Mouse (Mus musculus) cerebellum, adult 9-11 months (tissue): ENCODE measurements at regions not wholly inside any gene's neighbourhood (a gene's known extent, or its start where the extent isn't known, plus 50 kb on each side); places are given as distances from the start of the nearest gene placed in this dataset.
A peak's percentile ranks its signal among the peaks of the same experiment; 100 is the strongest.

ENCODE experiments used
- DNase-seq: peaks from one replicate; pipeline ENCODE4 v3.0.0; 2022

- DNase-seq: no peak
Observed at GRCm38 (mm10) chr3:139888537-139888936, 683.0 kb downstream of the Stpg2 start.

DNA sequence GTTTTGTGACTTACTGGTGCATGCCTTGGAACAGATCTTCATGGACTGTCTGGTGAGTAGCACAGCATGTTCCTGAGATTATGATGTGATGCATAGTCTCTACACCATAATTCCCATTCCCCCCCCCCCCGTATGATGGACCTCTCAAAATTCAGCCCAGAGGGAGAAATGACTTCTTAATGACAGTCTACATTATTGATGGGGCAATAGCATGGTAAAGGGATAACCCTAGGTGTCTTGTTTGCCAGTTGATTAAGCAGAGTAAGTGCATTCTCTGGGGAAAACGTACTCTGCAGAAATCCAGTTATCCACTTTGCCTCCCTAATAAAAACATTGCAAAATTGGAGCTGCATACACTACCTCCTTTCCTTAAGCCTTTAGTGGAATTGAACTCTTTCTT lies 684.7 kb downstream of the Stpg2 start:
- DNase-seq: no peak

- no peak for DNase-seq
Observed at GRCm38 (mm10) chr3:139897894-139898293, 692.4 kb downstream of the Stpg2 start.

GRCm38 (mm10) chr3:139899213-139899612 lies 693.7 kb downstream of the Stpg2 start:
- DNase-seq: no peak

- no peak for DNase-seq
Observed at GRCm38 (mm10) chr3:139913639-139914330, 708.3 kb downstream of the Stpg2 start.

DNA sequence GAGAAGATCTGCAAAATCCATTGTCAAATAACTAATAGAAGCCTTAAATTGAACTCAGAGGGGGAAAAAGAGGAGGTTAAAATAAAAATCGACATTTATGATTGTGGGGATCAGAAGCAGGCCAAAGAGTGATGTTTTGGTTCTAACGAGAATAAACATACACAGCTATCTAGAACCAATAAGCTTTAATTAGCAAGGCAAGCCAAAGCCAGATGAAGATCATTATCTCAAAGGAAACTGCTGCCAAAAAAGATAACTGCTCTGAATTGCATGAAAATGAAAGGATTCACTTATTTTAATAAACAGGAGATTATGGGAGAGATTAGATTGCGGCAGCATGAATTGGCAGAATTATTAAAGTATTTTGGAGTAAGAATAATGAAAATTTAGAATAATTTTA lies 716.8 kb downstream of the Stpg2 start:
- no peak for DNase-seq

GRCm38 (mm10) chr3:139933039-139933438 lies 727.5 kb downstream of the Stpg2 start:
- DNase-seq: peak; percentile 45

- no peak for DNase-seq
Observed at GRCm38 (mm10) chr3:139946209-139946608, 740.7 kb downstream of the Stpg2 start.

DNA sequence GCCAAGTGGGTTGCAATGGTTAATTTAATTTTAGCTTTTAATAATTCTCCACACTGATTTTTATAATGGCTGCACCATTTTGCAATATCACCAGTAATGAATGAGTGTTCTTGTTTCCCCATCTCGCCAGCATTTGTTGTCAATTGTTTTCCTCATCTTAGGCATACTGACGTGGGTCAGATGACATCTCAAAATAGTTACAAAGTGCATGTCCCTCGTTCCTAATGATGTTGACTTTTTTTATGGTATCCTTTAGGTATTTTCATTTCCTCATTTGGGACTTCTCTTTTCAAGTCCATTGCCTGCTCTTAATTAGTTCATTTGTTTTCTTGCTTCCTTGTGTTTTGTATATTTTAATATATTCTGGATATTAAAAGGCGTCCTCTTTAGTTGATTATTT lies 741.8 kb downstream of the Stpg2 start:
- no peak for DNase-seq

- DNase-seq: peak; percentile 37
Observed at GRCm38 (mm10) chr3:139949096-139949495, 743.6 kb downstream of the Stpg2 start.

- peak; percentile 47 for DNase-seq
Observed at GRCm38 (mm10) chr3:139950016-139950705, 744.7 kb downstream of the Stpg2 start.

DNA sequence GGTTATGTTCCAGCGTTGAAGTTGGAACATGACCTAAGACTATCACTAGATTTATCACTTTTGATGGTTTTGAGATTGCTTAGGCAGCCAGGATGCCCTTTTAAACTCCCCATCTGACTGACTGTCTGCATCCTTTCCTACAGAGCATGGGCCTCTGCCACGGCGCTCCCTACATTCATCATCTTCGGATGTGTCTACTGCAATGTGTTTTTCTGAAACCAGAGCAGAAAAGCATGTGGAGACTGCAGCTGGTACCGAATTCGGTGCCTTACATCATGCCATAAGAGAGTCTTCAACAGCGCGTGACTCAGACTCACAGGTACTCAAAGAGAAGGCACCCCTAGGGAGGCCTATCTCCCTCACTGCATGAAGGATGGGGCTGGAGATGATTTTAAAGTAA lies 746.0 kb downstream of the Stpg2 start:
- DNase-seq: no peak

GRCm38 (mm10) chr3:139978172-139978571 lies 772.7 kb downstream of the Stpg2 start:
- DNase-seq: no peak

GRCm38 (mm10) chr3:139985830-139986481 lies 780.5 kb downstream of the Stpg2 start:
- DNase-seq: no peak

DNA sequence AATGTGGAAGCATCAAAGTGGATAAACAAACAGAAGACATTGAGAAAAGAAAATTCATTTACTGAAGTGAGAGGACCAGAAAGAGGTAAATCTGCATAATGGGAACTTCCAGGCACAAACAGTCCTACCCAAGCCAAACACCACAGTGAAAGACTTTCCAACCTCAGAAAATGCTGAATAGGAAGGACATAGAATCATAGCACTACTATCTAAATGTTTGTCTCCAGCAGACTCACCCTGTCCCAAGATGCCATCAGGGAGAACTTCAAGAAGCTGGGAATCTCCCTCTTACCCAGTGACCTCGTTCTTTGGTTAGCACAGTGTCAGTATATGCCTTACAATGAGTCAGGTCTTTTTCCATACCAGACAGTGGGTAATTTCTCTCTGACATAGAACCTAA lies 783.4 kb downstream of the Stpg2 start:
- no peak for DNase-seq

DNA sequence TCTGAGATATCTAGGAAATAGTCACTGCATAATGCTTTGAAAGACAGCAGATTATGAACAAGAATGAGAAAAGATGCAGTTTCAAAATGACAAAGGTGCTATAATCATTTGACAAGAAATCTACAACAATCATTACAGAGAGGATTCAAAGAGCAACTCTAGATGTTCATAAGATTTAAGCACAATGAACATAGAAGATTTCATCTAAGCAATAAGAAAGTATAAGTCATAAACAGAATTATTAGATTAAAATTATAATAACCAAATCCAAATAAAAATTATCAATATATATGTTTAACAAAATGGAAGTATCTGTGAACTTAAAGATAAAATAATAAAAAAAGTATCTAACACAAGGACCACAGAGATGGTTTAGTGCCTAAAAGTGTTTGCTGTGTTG lies 783.9 kb downstream of the Stpg2 start:
- DNase-seq: no peak

GRCm38 (mm10) chr3:140012522-140012921 lies 807.0 kb downstream of the Stpg2 start:
- no peak for DNase-seq

- DNase-seq: no peak
Observed at GRCm38 (mm10) chr3:140034101-140034500, 828.6 kb downstream of the Stpg2 start.

DNA sequence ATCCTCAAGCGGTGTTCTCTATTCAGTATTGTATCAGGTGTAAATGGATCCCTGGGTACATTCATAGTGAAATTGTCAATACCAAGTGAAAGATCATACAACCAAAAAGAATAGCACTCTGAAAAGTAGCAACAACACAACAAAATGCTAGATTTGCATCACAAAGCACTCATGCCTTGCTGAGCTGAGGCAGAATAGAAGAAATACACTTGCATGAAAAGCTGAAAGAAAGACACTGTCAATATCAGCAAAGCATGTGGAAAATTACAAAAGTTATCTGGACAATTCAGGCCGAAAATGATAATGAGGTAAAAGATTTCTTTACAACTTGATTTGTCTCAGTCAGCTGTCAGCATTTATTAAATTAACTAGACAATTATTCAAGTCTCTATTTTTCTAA lies 829.6 kb downstream of the Stpg2 start:
- no peak for DNase-seq

- DNase-seq: no peak
Observed at GRCm38 (mm10) chr3:140044898-140045297, 839.4 kb downstream of the Stpg2 start.

DNA sequence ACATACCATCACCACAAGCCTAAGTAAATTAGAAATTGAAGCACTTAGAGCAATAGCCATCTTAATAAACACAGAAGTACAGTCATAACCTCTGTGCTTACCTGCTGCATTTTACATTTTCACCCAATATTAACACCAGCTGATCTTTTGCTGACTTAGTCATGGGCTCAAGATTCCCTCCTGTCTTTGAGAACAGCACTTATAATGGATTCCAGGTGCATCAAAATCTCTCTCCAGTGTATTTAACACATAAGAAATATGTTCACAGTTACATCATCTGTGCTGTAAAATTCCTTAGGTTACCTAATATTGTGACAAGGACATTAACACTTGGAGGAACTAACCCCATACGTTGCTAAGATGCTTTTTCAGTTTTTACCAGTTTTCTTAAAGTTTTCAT lies 849.1 kb downstream of the Stpg2 start:
- DNase-seq: no peak

DNA sequence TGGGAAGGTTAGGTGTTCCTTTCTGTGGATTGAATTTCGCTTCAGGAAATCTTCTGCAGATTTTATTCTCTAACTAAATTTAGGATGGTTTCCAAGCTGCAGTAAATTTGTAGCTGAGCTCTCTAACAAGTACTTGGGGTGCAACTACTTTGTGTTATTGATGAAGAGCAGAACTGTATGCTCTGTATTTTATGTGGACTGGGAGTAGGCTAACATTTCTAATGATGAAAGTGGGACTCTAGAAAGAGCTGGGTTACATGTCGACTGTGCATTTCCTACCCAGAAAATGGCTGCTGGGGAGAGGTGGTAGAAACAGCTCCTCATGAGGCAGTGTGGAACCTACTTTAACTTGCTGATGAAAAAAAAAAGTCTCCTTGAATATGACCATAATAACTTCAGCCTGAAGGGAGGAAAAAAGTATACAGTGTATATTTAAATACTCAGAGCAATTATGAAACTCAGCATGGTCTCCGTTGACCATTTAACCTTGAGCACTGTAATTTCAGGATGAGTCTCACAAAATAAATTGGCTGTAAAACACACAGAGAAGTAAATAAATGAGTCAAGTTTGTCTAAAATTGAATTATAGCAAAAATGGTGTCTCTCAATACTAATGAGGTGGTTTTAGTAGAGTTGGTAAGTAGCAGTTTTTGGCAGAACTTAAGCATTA lies 852.6 kb downstream of the Stpg2 start:
- DNase-seq: no peak

DNA sequence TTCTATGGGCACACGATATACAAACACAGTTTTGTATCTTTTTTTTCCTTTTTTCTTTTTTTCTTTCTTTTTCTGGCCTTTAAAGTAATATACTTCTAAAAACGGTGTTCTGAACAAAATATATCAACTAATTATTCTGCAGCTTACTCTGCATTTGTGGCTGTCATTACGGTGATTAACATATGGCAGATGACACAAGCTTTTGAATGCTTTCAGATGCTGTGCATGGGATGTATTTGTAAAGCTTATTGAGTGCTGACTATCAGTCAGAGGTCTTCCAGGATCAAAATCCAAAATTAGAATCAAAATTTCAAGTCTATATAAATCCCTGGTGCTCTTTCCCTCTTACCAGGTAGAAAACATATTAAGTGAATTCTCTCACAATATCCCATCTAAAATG lies 853.6 kb downstream of the Stpg2 start:
- DNase-seq: no peak
